Mouse (Mus musculus) heart, adult 8-10 months (tissue): ENCODE results near the gene Cars2. TPM values are rescaled to one million over a fixed set of nuclear protein-coding genes. Genes with fewer than 3 reads are reported as not detected.
A peak's percentile ranks its signal among the peaks of the same experiment; 100 is the strongest.
"Not testable (repeated sequence)": the region's sequence is repeated elsewhere in the genome, so short reads cannot be mapped to it uniquely, and the experiment has no call there.

Experiments
- DNase-seq: peaks from one replicate; pipeline ENCODE4 v3.0.0; 2022; ENCODE audit warnings: low spot score
- total RNA-seq, 4 experiments: library from RNA; stranded (reverse); gene quantifications; 2 replicates each; pipeline ENCODE4 v1.2.4; 2022

The Cars2 gene
- total RNA-seq, 4 experiments from 2014 or later, result 50.7 to 55.7 (median 53.7) TPM

DNA sequence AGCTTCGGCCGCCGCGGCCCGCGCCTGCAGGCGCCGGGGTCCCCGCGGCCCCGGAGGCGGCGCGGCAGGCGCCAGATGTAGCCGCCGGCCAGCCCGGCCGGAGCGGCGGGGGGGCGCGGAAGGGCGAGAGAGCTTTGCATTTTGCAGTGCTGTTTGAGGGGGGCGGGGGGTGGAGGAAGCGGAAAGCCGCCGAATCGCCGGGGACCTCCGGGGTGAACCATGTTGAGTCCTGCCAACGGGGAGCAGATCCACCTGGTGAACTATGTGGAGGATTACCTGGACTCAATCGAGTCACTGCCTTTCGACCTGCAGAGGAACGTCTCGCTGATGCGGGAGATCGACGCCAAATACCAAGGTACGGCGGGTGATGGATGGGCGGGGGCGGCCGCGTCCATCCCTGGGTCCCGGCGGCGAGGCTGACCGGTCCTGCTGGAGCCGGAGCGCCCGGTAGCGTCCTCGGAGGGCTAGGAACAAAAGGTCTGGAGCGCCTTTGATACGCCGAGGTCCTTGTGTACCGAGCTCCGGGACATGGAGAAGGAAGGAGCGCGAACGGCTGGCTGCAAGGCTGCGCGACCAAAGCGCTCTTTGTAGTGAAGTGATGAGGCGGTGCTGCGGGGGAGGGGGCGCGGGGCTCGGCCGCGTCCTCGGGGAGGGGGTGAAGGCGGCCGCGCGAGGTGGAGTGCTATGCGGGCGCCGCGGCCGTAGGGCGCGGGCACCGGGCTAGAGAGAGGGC is 6.3 kb upstream of the Cars2 start:
- peak; percentile 26 for DNase-seq

DNA sequence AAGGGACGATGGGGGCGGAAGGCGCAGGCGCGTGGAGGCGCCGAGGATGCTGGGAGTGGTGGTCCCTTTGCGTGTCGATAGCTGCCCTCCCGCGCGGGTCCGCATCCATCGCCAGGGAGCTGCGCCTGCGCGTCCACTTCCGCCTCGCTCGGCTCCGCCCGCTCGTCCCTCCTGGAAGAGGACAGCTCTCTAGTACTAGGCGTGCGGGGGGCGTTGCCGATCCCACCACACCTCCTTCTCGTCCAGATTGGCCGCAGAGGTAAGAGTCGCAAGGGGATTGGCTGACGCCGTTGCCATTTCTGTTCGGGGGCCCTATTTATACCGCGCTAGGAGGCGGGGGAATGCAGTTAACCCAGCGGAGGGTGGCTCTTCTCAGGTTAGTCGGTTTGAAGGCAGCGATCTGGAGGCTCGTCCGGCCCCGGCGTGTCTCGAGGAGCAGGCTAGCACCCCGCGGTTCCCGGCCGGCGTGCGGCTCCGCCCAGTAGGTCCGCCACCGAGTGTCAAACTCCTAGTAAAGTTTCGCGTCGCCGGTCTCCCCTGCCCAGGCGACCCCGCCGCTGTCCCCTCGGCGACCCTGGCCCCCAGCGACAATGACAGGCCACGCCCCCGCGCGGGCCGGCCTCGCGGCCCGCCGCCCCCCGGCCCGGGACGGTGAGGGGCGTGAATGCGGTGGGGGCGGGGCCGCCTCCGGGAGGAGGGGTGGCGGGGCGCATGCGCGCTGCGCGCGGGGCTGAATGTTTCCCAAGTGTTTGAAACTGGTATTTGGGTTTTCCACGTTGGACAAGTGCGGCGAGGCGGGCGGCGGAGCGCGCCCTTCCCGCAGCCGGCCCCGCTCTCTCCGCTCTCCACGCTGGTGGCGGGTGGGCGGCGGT is 5.4 kb upstream of the Cars2 start:
- peak; percentile 98 for DNase-seq

DNA sequence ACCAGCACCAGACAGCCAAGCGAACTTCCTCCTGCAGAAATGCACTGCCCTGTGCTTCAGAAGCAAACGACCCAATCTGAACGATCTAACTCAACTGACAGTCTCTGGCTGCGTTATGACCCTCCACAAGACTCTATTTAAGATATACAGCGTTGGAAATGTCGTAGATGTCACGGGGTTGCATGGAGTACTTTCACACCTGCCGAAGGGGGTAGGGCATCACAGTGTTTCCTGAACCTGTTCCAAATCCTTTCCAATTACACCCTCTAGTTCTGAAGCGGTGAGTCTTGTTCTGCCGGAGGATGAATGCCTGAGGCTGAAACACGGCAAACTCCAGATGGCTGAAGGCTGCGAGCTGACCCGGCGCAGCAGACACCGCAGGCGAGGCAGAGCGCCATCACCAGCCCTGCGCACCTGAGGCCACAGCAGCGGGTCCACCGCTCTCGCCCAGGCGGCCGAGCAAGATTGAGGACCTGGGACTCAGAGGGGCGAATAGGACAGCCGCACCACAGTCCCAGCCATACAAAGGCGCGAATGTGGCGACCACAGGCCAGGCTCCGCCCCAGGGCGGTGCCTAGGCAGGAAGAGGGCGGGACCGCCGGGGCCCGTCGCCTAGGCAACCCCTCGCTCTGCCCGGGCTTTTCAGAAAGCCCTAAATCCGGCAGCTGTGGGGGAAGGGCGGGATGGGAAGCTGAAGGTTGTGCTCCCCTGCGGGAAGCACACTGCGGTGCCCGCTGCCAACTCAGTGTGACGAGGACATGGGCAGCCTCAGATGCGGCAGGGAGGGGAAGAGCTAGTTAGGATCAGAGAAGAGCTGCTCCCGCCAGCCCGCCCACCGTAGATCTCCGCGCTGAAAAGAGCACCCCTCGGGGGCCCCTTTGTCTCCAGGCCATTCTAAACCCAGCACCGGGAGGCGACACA is 4.5 kb upstream of the Cars2 start, which contains the start of gene Ing1:
Gene Ing1 (plus strand): TSS at position 773 of the 921 bp plus-strand sequence.
- DNase-seq, result peak; percentile 92

DNA sequence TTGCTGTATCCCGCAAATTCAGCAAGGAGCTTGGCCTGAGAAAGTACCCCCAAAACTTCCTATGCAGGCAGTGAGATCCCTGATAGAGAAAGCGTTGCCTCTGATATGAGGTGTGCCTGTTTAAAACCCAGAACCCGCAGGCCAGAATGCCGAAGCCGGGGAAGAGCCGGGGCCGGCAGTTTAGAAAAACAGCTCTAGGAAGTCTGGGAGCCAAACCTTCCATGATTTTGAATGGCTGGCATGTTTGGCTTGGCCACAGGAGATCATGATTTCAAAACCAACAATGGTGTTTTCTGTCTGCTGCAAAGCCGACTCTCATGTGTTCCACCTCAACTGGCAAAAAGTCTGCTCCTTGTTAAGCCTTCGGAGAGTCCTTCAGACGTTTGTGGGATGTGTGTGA is 1.8 kb upstream of the Cars2 start:
- DNase-seq, result no peak

DNA sequence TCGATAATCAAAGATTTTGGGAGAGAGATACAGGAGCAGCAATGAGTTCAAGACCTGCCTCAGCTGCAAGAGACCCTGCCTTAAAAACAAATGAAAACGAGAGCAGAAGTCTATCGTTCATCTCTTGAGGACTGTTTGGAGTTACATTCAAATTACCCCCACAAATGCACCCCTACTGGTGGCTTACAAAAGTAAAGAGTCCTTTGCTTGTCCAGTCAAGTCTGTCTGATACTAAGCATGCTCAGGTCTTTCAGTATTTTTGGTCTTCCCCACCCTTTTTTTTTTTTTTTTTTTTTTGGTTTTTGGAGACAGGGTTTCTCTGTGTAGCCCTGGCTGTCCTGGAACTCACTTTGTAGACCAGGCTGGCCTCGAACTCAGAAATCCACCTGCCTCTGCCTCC is 914 bp upstream of the Cars2 start:
- DNase-seq, result not testable (repeated sequence)

DNA sequence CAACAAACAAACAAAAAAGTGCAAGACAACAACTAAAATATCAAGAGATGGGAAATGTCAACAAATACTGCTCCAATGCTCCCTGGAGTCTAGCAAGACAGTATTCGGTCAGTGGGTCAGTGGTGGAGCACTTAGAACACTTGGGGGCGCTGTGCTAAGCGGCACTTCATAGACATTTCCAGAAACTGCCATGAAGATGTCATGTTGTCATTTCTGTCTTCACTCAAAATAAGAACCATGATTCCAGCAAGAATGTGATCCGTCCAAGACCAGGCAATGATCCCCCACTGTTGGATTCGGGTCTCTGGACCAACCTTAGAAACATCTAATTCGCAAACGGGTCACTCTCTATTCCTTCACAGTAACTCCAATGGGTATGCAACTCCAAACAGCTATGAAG is 877 bp downstream of the Cars2 start:
- DNase-seq, result peak; percentile 32

DNA sequence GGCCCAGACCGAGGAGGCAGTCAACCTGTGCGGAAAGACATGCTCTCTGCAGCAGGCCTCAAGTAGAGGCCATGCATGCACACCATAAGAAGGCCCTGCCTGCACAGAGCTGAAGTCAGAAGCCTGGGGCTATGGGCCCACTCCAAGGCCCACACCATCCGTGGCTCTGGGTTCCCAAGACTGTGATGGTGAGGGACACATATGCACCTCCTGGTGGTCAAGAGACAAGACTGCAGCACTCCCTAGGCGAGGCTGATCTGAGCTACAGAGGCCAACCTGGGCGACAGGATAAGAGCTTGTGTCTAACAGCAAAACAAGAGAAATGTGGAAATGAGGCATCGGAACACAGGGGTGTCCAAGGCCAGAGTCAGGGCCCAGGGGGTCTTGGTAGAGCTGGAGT is 3.5 kb downstream of the Cars2 start:
- DNase-seq, result no peak

DNA sequence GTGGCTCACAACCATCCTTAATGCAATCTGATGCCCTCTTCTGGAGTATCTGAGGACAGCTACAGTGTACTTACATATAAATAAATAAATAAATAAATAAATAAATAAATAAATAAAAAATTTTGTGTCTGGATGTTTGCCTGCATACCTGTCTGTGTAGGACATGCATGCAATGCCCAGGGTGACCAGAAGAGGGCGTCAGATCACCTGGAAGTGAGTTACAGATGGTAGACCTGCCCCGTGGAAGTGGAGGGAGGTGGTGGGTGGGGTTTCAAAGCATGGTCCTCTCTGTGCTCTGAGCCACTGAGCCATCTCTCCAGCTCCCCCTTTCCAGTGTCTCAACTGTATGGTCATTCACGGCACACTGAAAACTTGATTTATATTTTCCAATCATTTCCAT is 6.2 kb downstream of the Cars2 start:
- peak; percentile 39 for DNase-seq

DNA sequence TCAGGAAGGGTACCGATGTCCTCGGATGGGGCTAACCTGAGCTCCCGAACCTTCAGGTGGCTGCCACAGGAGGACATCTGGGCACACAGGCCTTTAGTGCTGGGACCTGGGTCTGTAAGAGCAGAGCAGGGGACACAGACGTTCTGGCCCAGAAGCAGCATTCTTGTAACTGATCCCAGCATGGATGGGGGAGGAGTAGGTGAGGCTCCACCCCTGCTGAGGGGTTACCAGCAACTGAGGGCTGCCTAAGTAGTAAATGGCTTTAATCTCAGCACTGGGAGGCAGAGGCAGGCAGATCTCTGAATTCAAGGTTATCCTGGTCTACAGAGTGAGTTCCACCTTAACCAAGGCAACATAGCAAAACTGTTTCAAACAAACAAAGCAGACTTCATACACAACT is 7.7 kb downstream of the Cars2 start:
- DNase-seq, result no peak

DNA sequence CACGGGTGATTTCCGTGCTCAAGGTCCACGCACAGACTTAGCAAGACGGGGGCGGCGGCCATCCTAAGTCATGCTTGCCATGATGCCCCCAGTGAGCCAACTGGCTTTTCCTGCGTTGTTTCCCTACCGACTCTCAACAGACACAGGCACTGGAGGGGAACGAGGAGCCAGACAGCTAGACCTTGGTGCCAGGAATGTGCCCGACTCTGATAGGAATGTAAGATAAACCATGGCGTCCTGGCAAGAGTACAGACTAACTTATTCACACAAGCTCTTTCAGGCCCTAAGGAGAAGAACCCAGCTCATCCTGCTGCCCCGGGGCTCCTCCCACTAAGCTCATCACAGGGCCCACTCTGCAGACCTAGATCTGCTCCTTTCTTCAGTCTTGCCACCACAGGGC is 8.6 kb downstream of the Cars2 start:
- no peak for DNase-seq

DNA sequence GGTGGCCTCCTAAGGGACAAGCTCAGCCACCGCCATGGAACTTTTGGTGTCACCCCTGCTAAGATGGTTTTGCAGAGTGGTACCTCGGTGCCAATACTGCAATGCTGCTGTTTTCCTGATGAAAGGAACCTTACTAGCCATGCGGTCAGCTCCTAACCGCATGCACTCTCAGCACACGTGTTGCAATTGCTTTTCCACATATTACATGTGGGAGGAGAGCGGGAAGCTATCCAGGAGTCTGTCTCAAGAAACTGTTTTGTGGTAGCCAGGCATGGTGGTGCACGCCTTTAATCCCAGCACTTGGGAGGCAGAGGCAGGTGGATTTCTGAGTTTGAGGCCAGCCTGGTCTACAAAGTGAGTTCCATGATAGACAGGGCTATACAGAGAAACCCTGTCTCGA is 10.4 kb downstream of the Cars2 start:
- DNase-seq, result no peak

DNA sequence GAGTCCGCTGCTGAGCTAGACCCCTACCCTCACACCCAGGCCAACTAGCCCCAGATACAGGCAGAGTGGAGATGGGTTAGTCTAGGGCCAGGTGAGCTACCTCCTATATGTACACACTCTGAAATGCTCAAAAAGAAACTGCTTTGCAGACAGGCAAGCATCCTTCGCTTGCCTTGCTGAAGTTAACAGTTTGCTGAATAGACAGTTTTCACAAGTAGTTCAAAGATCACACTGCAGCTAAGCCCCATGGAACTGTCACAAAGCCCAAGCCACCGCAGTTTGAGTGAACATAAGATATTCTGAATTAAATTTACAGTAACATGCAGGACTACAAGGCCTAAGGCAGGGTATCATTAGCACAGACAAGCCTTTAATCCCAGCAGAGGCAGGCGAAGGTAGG is 11.5 kb downstream of the Cars2 start:
- no peak for DNase-seq

DNA sequence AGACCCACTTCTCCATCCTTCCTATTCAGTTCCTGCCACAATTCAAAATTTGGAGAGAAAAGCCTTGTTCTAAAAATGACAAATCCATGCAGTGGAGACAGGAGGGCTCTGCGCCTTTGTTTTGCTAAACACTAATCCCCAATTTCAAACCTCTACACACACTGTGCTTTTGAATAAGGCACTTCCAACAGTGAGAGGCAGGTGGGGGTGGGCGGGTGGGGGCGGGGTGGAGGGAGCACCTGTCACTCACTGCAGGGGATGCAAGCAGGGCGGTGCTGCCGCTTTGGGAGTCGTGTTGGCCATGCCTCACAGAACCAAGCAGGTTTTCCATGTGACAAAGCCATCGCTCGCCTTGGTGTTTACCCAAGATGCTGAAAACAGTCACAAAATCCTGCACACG is 16.1 kb downstream of the Cars2 start:
- DNase-seq, result no peak

DNA sequence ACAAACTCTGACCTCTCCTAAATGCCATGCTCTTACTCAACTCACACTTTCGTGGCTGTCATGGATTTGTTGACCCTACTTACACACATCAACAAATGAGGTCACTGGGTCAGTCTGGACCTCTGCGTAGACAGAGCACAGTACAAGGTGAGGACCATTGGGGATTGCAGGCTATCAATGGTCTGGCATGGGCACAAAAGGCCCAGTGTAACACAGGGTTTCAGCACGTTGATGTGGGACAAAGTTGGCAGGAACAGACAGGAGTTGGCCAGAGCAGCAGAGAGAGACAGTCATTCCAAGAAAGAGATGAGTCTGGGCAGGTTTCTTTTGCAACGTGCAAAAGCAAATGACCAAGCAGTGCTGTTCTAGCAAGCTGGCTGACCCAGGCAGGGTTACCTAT is 19.7 kb downstream of the Cars2 start:
- no peak for DNase-seq

DNA sequence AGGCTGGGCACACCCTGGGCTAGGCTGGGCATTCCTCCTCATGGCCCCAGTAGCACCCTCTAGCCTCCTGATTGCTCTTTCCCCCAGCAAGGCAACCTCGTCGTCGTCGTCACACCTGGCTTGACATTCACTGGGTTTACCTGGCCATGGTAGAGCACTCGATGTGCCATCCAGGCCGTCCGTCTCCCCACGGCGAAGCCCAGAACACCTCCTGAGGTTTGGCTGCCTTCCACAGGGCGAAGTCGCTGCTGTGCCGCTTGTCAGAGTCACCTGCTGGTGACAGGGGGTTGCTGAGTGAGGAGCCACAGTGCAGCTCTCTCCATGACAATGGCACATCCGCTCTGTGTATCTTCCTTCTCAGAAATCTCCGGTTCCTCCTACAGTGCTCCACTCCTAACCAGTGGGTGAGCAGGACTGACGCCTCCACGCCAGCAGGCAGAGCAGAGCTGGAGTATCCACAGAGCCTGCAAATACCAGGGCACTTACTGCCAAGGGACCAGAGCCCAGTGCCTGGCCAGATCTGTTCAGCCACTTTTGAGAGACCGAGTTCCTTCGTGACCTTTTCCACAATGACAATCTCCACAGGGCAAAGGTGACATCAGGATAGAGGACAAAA is 20.3 kb downstream of the Cars2 start:
- no peak for DNase-seq

DNA sequence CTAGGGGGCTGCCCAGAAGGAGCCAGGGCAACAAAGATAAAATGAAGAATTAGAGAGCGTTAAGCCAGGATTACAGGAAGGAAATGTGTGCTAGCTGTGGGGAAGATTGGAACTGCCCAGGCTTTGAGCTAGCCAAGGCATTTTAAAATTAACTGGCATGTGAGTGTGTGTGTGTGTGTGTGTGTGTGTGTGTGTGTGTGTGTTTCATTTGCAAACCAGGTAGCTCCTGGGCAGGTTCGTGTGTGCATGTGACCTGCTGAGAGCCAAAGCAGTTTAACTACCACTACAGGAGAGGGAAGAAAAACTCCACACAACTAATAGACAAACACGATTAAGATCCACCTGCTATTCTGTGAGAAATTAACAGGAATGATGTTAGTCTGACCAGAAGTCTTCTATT is 27.3 kb downstream of the Cars2 start:
- DNase-seq, result no peak

DNA sequence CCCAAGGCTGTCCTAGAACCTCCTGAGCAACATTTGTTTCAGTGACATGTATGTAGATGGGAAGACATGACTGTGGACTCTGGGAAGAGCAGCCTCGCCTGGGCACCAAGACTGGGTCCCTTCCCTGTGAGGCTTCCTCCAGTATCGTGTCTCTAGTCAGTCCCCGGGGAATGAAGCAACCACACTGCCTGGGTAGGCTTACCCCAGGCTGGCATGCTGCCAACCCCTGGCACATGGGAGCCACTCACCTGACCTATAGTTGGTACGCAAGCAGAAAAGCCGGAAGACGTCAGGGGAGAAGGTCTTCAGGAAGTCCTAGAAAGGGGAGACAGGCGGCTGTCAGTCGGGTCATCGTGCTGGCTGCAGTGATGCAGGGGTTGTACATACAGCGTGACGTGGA is 31.9 kb downstream of the Cars2 start:
- no peak for DNase-seq

DNA sequence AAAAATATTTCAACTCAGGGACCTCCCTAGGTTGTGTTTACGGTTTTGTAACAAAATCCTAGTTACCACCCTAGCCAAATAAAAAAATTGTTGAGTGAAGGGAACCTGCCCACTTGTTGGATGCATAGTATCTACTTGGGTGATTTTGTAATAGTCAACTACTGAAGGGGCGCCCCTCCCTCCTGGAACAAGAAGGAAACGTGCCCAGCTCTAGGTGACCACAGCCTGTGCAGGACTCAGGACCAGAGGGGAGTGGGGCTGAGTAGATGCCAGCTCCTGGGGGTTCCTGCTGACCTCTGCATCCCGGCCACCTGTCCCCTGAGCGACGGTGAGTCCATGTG is 32.6 kb downstream of the Cars2 start:
- DNase-seq, result no peak

DNA sequence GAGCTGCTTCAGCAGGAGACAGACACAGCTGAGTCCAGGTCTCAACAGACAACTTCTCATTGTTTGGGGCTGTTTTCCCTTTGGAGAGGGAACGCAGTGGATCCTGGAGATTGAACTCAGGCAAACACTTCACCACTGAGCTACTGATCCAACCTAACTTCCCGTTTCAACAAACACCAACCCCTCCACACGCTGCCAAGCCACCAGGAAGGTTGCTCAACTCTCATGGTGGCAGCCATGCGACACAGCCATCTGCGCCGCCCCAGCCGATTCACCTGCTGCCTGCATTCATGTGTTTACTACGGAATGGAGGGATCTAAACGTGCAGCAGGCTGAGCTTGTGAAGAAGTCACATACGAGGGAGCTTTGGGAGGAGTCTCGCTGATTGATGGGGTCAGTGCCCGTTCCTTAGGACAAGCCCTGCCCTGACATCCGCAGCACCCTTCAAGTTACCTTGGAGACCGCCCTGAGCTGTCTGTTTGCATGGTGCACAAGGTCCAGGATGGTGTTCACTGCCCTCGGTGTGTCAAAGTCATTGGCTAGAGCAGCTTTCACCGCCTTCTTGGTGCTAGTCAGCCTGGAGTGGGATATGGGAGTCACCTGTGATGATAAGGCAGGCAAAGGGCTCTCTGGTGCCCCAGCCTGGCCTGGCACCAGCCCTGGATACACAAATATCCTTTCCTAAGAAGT is 33.1 kb downstream of the Cars2 start:
- DNase-seq, result no peak

DNA sequence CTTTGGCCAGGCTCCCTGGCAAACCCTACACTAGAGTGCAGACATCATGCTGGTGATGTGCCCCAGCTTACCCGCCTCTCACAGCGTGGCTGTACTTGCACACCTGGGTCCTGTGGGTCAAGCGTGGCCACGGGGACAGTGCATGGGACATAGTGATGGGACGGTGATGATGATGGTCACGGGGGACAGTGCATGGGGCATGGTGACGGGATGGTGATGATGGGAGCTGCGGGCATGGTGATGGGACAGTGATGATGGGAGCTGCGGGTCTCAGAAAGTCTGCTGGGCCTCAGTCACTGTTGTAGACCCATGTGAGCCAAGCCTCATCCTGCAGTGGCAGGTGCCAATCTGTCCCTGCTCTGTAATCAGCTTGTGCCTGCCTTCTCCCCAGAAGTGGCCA is 34.3 kb downstream of the Cars2 start:
- DNase-seq, result no peak

DNA sequence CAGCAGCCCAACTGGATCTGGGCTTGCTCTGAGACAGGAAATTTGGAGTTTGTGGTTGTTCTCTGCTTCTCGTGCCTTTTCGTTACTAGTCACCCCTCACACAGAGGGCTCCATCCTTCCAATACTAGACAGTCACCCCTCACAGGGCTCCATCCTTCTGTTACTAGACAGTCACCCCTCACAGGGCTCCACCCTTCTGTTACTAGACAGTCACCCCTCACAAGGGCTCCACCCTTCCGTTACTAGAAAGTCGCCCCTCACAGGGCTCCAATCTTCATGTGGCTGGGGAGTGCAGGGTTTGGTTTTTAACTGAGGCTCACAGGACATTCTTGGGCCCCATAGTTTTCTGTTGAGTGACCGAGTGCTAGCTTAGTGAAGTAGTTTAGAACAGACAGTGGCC is 37.3 kb downstream of the Cars2 start:
- no peak for DNase-seq
